Mouse (Mus musculus): ENCODE data around the gene Odf3b. TPM values are rescaled to one million over a fixed set of nuclear protein-coding genes. Genes with fewer than 3 reads are reported as not detected.
A peak's percentile ranks its signal among the peaks of the same experiment; 100 is the strongest.

The Odf3b gene
- polyA plus RNA-seq (2014; fragmentation: Nextera tagmentation; extraction: Ambion mirVana) = 1.3 and 5.5 TPM in 2 replicates

DNA sequence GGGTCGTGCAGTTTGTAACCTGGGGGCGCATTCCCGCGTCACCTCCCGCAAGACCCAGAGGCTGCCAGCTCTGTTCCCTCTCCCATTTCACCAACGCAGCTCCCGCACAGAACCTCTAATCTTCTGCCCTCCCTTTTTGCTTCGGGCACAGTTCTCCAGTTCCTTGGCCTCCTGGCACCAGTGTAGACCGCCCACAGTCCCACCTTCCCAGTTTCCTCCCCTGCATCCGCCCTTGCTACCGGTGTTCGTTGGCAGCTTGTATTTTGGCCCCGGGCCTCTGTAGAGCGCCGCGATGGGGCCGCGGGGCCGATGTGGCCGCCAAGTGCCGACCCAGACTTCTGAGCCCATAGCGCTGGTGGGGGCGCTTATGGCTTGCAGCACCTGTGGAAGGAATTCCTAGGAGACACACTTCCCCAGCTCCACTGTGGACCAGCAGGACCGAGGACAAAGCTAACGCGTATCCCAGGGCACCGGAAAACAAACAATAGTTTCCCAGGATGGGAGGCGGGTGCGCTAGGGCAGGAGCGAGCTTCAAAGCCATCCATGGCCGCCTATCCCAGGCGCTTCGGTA is at the start of gene Odf3b:
Odf3b (minus strand) TSS at position 452 of the 571 bp plus-strand sequence.
- DNase-seq (ENCODE audit: low spot score) (peak; percentile 43), ATAC-seq (ENCODE audit: low FRiP score) (no peak)
- no peak within 1 kb of the TSS for H3K27ac ChIP-seq
- H3K4me2 ChIP-seq (replicated peaks) = peak within 1 kb of the TSS; percentile 48
- no peaks in the 10 kb centered on the region for H3K9me3 ChIP-seq (ENCODE audit: control insufficient read depth, low read length)
- H3K36me3 ChIP-seq (replicated peaks; ENCODE audit: control insufficient read depth, insufficient read depth) = no peaks in the 10 kb centered on the region
- peak within 1 kb of the TSS; percentile 21 for H3K4me3 ChIP-seq (replicated peaks; ENCODE audit: low read length)
- under 1% methylated on average over 33 of the region's 33 CpGs for WGBS
- peaks cover 11% of the 10 kb centered on the region for H3K4me1 ChIP-seq (replicated peaks; ENCODE audit: control insufficient read depth, insufficient read depth, low read length)
- H3K9ac ChIP-seq = peak within 1 kb of the TSS; percentile 49; the same call in 1 of the 2 replicates
- H3K27me3 ChIP-seq (ENCODE audit: control insufficient read depth, insufficient read depth, low read length) = peaks cover 55% of the 10 kb centered on the region

DNA sequence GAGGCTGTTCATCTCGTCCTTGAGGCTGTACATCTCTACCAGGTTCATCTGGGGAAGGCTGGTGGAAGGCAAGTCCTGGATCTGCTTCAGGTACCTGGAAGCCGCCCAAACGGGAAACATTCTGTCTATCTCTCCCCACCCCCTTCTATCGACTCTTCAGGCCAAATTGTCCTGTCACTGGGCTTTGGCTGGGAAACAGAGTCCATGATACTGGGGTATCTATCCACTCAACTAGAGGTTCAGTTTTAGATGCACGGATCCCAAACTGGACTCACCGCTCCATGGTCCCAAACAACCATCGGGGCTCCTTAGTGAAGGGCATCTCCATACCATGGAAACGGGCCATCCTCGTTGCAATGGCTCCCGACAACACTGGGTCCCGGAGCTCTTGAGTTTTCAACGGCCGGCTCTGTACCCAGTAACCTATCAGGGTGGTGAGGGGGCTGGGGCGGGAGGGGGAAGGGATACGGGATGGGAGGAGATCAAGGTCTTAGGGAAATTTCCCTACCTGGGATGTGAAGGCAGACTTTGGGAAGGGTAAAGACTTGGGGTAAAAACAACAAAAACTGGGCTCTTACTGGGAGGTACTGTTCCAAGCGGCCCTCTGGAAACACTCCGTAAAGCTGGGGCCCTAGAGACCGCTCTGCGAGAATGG is 49.2 kb upstream of the Odf3b start:
- Histone ChIP-seq H3K9me3 (ENCODE audit: control insufficient read depth, low read length) (no peaks in the 10 kb centered on the region), H3K27ac (no peak overlapping the region), H3K4me2 (replicated peaks) (peak overlapping the region; percentile 84), H3K27me3 (ENCODE audit: control insufficient read depth, insufficient read depth, low read length) (no peaks in the 10 kb centered on the region), H3K4me1 (replicated peaks; ENCODE audit: control insufficient read depth, insufficient read depth, low read length) (peaks cover 9% of the 10 kb centered on the region), H3K9ac (peak overlapping the region; percentile 70), H3K4me3 (replicated peaks; ENCODE audit: low read length) (peak overlapping the region; percentile 59), H3K36me3 (replicated peaks; ENCODE audit: control insufficient read depth, insufficient read depth) (peaks cover 30% of the 10 kb centered on the region)
- 85% methylated on average over 19 of the region's 19 CpGs for WGBS
- DNase-seq (ENCODE audit: low spot score) = no peak
- ATAC-seq (ENCODE audit: low FRiP score) = no peak

DNA sequence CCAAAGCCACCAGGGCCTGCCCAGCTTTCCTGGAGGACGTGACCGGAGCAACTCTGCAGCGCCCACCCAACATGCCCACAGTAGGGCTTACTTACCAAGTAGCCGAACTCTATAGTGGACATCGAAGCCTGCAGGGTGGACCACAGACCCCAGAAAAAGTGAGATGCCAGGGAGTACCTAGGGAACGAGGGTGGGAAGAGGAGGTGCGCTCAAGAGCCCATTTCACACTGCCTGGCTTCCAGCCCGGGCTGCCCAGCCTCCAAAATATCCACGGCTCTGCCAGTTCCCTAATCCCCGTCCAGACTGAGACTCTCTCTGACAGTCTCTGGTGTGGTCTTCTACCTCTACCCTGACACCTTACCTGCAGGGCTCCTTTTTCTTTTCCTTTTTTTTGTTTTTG is 47.6 kb upstream of the Odf3b start:
- peaks cover 9% of the 10 kb centered on the region for H3K4me1 ChIP-seq (replicated peaks; ENCODE audit: control insufficient read depth, insufficient read depth, low read length)
- H3K4me2 ChIP-seq (replicated peaks) = no peak overlapping the region
- DNase-seq (ENCODE audit: low spot score) (no peak), ATAC-seq (ENCODE audit: low FRiP score) (no peak)
- no peaks in the 10 kb centered on the region for H3K27me3 ChIP-seq (ENCODE audit: control insufficient read depth, insufficient read depth, low read length)
- WGBS = 92% methylated on average over 10 of the region's 10 CpGs
- H3K36me3 ChIP-seq (replicated peaks; ENCODE audit: control insufficient read depth, insufficient read depth) = peaks cover 40% of the 10 kb centered on the region
- H3K9me3 ChIP-seq (ENCODE audit: control insufficient read depth, low read length) = no peaks in the 10 kb centered on the region
- H3K4me3 ChIP-seq (replicated peaks; ENCODE audit: low read length) = no peak overlapping the region
- no peak overlapping the region for H3K27ac ChIP-seq
- H3K9ac ChIP-seq = no peak overlapping the region

DNA sequence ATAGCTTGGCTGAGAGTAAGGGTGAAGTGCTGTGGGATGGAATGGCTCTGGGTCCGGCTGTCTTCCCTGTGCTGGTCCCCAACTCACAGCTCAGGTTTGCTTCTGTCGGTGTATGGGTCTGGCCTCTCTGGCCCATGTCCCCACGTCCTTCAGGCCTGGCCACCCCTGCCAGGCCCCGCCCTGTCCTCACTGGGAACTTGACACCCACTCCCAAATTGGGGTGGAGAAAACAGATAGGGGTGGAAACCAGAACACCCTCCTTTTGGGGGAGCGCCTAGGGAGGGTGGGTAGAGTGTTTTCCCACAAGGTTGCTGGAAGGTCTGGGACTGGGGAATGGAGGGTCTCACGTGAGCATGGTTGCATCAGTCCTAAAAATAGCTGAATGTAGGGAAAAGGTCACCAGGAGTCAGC is 46.6 kb upstream of the Odf3b start, which contains the start of gene Cpt1b:
Cpt1b (minus strand) TSS at position 153 of the 411 bp plus-strand sequence.
- 47% methylated on average over 6 of the region's 6 CpGs for WGBS

DNA sequence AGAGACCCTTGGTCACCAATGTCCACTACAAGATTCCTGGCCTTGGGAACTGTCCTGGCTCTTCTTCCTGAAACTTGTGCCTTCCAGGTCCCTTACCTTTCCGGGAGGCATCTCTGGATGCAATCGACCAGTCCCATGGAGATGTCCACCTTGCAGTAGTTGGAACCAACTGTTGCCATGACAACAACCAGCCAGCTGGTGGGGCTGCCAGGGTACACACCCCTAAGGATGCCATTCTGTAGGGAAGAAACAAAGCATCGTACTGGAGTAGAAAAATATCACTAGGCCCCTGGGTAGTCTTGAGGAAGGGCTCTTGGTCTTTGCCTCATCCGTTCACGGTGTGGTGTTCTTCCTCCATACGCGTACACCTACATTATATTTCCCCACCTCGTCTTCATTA is 45.5 kb upstream of the Odf3b start:
- no peak overlapping the region for H3K27ac ChIP-seq
- no peaks in the 10 kb centered on the region for H3K27me3 ChIP-seq (ENCODE audit: control insufficient read depth, insufficient read depth, low read length)
- DNase-seq (ENCODE audit: low spot score) = no peak
- no peak for ATAC-seq (ENCODE audit: low FRiP score)
- H3K4me3 ChIP-seq (replicated peaks; ENCODE audit: low read length) = no peak overlapping the region
- H3K36me3 ChIP-seq (replicated peaks; ENCODE audit: control insufficient read depth, insufficient read depth) = peaks cover 57% of the 10 kb centered on the region
- H3K4me2 ChIP-seq (replicated peaks) = no peak overlapping the region
- no peaks in the 10 kb centered on the region for H3K9me3 ChIP-seq (ENCODE audit: control insufficient read depth, low read length)
- H3K9ac ChIP-seq = no peak overlapping the region
- 80% methylated on average over 8 of the region's 8 CpGs for WGBS
- H3K4me1 ChIP-seq (replicated peaks; ENCODE audit: control insufficient read depth, insufficient read depth, low read length) = peaks cover 9% of the 10 kb centered on the region

More for the DNA sequence above, 46.6 kb upstream of the Odf3b start, which contains the start of gene Cpt1b:
- no peak within 1 kb of the TSS for H3K9ac ChIP-seq
- H3K4me3 ChIP-seq (replicated peaks; ENCODE audit: low read length) = no peak within 1 kb of the TSS
- H3K4me1 ChIP-seq (replicated peaks; ENCODE audit: control insufficient read depth, insufficient read depth, low read length) = peaks cover 9% of the 10 kb centered on the region
- H3K36me3 ChIP-seq (replicated peaks; ENCODE audit: control insufficient read depth, insufficient read depth) = peaks cover 46% of the 10 kb centered on the region
- no peaks in the 10 kb centered on the region for H3K27me3 ChIP-seq (ENCODE audit: control insufficient read depth, insufficient read depth, low read length)
- H3K4me2 ChIP-seq (replicated peaks) = no peak within 1 kb of the TSS
- H3K9me3 ChIP-seq (ENCODE audit: control insufficient read depth, low read length) = no peaks in the 10 kb centered on the region
- no peak for DNase-seq (ENCODE audit: low spot score)
- no peak for ATAC-seq (ENCODE audit: low FRiP score)
- H3K27ac ChIP-seq = no peak within 1 kb of the TSS

DNA sequence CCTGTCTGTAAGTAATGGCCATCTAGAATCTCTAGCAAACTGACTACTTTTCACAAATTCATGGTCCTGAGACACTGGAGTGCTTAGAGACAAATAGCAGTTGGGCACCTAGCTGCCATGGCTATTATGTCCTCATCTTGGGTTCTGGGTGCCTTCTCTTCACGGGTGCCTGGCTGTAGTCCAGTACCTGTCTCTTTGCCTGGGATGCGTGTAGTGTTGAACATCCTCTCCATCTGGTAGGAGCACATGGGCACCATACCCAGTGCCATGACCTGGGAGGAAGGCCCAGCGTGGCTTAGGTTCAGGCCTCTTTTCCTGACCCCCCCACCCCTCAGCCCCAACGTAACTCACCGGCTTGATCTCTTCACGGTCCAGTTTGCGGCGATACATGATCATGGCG is 42.9 kb upstream of the Odf3b start:
- Histone ChIP-seq H3K9ac (no peak overlapping the region), H3K27ac (no peak overlapping the region), H3K4me2 (replicated peaks) (no peak overlapping the region), H3K36me3 (replicated peaks; ENCODE audit: control insufficient read depth, insufficient read depth) (peaks cover 68% of the 10 kb centered on the region), H3K4me3 (replicated peaks; ENCODE audit: low read length) (no peak overlapping the region), H3K9me3 (ENCODE audit: control insufficient read depth, low read length) (no peaks in the 10 kb centered on the region), H3K27me3 (ENCODE audit: control insufficient read depth, insufficient read depth, low read length) (no peaks in the 10 kb centered on the region), H3K4me1 (replicated peaks; ENCODE audit: control insufficient read depth, insufficient read depth, low read length) (no peaks in the 10 kb centered on the region)
- no peak for ATAC-seq (ENCODE audit: low FRiP score)
- no peak for DNase-seq (ENCODE audit: low spot score)
- WGBS = 91% methylated on average over 9 of the region's 9 CpGs

DNA sequence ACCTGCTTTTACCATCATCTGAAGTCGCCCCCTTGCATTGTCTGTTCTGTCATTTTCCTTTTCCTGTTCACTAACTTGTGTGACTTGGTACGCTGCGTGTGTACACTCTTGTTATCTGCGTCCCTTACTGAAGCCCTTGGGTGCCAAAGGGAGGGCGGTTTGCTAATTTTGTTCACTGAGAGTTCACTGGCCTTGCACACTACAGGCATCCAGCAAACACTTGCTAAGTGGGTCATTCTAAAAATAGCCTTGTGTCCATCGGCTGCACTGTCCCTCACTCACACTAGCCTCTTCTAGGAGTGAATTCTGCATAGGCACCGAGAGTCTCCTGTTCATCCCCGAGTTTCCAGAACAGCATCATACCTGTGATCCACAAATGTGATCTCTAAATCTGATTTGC is 36.2 kb upstream of the Odf3b start:
- Histone ChIP-seq H3K36me3 (replicated peaks; ENCODE audit: control insufficient read depth, insufficient read depth) (peaks cover 35% of the 10 kb centered on the region), H3K4me1 (replicated peaks; ENCODE audit: control insufficient read depth, insufficient read depth, low read length) (no peaks in the 10 kb centered on the region), H3K4me3 (replicated peaks; ENCODE audit: low read length) (no peak overlapping the region), H3K27ac (no peak overlapping the region), H3K27me3 (ENCODE audit: control insufficient read depth, insufficient read depth, low read length) (no peaks in the 10 kb centered on the region), H3K9ac (no peak overlapping the region), H3K9me3 (ENCODE audit: control insufficient read depth, low read length) (no peaks in the 10 kb centered on the region), H3K4me2 (replicated peaks) (no peak overlapping the region)
- ATAC-seq (ENCODE audit: low FRiP score) (no peak), DNase-seq (ENCODE audit: low spot score) (no peak)
- 89% methylated on average over 8 of the region's 8 CpGs for WGBS

DNA sequence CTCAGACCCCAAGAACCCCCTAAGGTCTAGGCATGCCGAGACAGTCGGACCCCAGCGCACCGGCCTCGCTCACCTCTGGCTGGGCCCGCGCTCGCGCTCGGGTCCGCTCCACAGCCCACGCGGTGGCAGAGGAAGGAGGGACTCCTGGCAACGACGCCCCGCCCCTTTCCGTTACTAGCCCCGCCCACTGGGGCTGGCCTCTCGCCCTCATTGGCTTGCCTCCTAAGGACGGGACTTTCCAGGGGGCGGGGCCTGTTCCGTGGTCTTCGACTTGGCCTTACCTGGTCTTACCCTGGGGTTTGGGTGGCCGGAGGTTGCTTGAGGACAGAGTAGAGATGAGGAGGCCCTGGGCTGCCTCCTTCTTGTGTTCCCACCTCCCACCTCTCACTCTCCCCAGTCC is 31.0 kb upstream of the Odf3b start, which contains the start of gene Syce3:
Syce3 (minus strand) TSS at position 386 of the 400 bp plus-strand sequence.
- peaks cover 12% of the 10 kb centered on the region; the same call in 1 of the 2 replicates for H3K9me3 ChIP-seq (ENCODE audit: control insufficient read depth, low read length)
- H3K4me2 ChIP-seq (replicated peaks) = no peak within 1 kb of the TSS
- no peaks in the 10 kb centered on the region for H3K4me1 ChIP-seq (replicated peaks; ENCODE audit: control insufficient read depth, insufficient read depth, low read length)
- H3K36me3 ChIP-seq (replicated peaks; ENCODE audit: control insufficient read depth, insufficient read depth) = no peaks in the 10 kb centered on the region
- H3K27ac ChIP-seq = no peak within 1 kb of the TSS
- DNase-seq (ENCODE audit: low spot score) = no peak
- no peak for ATAC-seq (ENCODE audit: low FRiP score)
- no peaks in the 10 kb centered on the region for H3K27me3 ChIP-seq (ENCODE audit: control insufficient read depth, insufficient read depth, low read length)
- no peak within 1 kb of the TSS for H3K4me3 ChIP-seq (replicated peaks; ENCODE audit: low read length)
- WGBS = 90% methylated on average over 24 of the region's 24 CpGs
- H3K9ac ChIP-seq = no peak within 1 kb of the TSS

DNA sequence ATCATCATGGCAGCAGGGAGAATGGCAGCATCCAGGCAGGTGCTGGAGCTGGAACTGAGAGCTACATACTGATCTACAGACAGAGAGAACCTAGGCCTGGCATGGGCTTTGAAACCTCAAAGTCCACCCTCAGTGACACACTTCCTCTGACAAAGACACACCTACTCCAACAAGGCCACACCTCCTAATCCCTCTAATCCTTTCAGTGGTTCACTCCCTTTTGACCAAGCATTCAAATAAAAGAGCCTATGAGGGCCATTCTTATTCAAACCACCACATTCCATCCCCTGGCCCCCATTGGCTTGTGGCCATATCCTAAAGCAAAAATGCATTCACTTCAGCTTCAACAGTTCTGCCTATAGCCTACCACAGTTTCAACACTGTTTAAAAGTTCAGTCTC is 27.6 kb upstream of the Odf3b start:
- H3K9me3 ChIP-seq (ENCODE audit: control insufficient read depth, low read length) = peaks cover 12% of the 10 kb centered on the region; the same call in 1 of the 2 replicates
- no peaks in the 10 kb centered on the region for H3K36me3 ChIP-seq (replicated peaks; ENCODE audit: control insufficient read depth, insufficient read depth)
- H3K4me1 ChIP-seq (replicated peaks; ENCODE audit: control insufficient read depth, insufficient read depth, low read length) = no peaks in the 10 kb centered on the region
- H3K27me3 ChIP-seq (ENCODE audit: control insufficient read depth, insufficient read depth, low read length) = no peaks in the 10 kb centered on the region
- no peak overlapping the region for H3K4me3 ChIP-seq (replicated peaks; ENCODE audit: low read length)
- no peak overlapping the region for H3K9ac ChIP-seq
- no peak overlapping the region for H3K27ac ChIP-seq
- no peak overlapping the region for H3K4me2 ChIP-seq (replicated peaks)
- ATAC-seq (ENCODE audit: low FRiP score) (no peak), DNase-seq (ENCODE audit: low spot score) (no peak)
